In genomic region chr10:98676907-98677306, GRCm38 (mm10) we compare ENCODE assay signal across 10 mouse cellular contexts.
"Had no signal": no experiment of that assay in that cellular context is flagged by ENCODE, and none has a peak within 500 bp of the region (broad histone marks: within the 10 kb centered on the region; RNA-seq: fewer than 3 reads in every experiment).

No protein-coding gene starts in this region.

- H3K36me3 ChIP-seq: limb, embryonic 15.5 days; midbrain, embryonic 10.5 days; midbrain, embryonic 15.5 days; neural tube, embryonic 13.5 days had no signal

- H3K27me3 ChIP-seq: limb, embryonic 15.5 days; midbrain, embryonic 15.5 days; neural tube, embryonic 13.5 days had no signal

- H3K9ac ChIP-seq: limb, embryonic 15.5 days; liver, embryonic 14.5 days; midbrain, embryonic 15.5 days; neural tube, embryonic 13.5 days had no signal

- H3K27ac ChIP-seq: kidney, postnatal 0 days; limb, embryonic 15.5 days; liver, embryonic 14.5 days; midbrain, embryonic 10.5 days; midbrain, embryonic 15.5 days; neural tube, embryonic 13.5 days had no signal

- H3K9me3 ChIP-seq: limb, embryonic 15.5 days; midbrain, embryonic 10.5 days; midbrain, embryonic 15.5 days; neural tube, embryonic 13.5 days had no signal

- H3K4me2 ChIP-seq: limb, embryonic 15.5 days; midbrain, embryonic 15.5 days; neural tube, embryonic 13.5 days had no signal

- H3K4me1 ChIP-seq: limb, embryonic 15.5 days; midbrain, embryonic 10.5 days; midbrain, embryonic 15.5 days; neural tube, embryonic 13.5 days had no signal

- DNase-seq: layer of hippocampus, adult 9-11 months; layer of hippocampus, postnatal 36 days; lung, adult 18-20 months; right cerebral cortex, postnatal 14 days had no signal

- ATAC-seq: midbrain, embryonic 15.5 days had no signal

- H3K4me3 ChIP-seq: limb, embryonic 15.5 days; midbrain, embryonic 10.5 days; midbrain, embryonic 15.5 days; neural tube, embryonic 13.5 days had no signal
